Mouse (Mus musculus) liver, adult 2 months (tissue): Measurements from ENCODE around the gene Hook2. TPM values are rescaled to one million over a fixed set of nuclear protein-coding genes. Genes with fewer than 3 reads are reported as not detected.

Experiments used
- DNase-seq: peaks from one replicate; pipeline ENCODE4 v3.0.0-alpha.2; 2011; ENCODE audit warnings: low read depth, low spot score; ENCODE audit errors: extremely low read depth
- H3K27ac ChIP-seq: fragments of 200-500 bp; replicated peaks from 2 replicates; pipeline ENCODE4 v1.5.1; 2012; ENCODE audit warnings: low read depth, mild to moderate bottlenecking, control low read depth, inconsistent platforms, low read length; ENCODE audit not compliant: insufficient read depth
- H3K27me3 ChIP-seq: fragments of 200-500 bp; 2 replicates; pipeline ENCODE4 v1.6.1; 2012; ENCODE audit warnings: mild to moderate bottlenecking, moderate library complexity, low read length, inconsistent platforms; ENCODE audit not compliant: control insufficient read depth, insufficient read depth
- H3K36me3 ChIP-seq: fragments of 200-500 bp; 2 replicates; pipeline ENCODE4 v1.6.1; 2012; ENCODE audit warnings: low read length, inconsistent platforms; ENCODE audit not compliant: control insufficient read depth, insufficient read depth
- H3K4me1 ChIP-seq: fragments of 200-500 bp; 2 replicates; pipeline ENCODE4 v1.6.1; 2011; ENCODE audit warnings: low read length; ENCODE audit not compliant: control insufficient read depth, insufficient read depth
- H3K4me3 ChIP-seq: fragments of 200-500 bp; 2 replicates; pipeline ENCODE4 v1.5.1; 2011; ENCODE audit warnings: low read depth, mild to moderate bottlenecking, control low read depth, low read length, moderate library complexity; ENCODE audit not compliant: insufficient read depth
- H3K79me2 ChIP-seq: fragments of 200-500 bp; 2 replicates; pipeline ENCODE4 v1.6.1; 2012; ENCODE audit warnings: inconsistent platforms, mild to moderate bottlenecking, low read length, moderate library complexity; ENCODE audit not compliant: control insufficient read depth, insufficient read depth
- H3K9ac ChIP-seq: fragments of 200-500 bp; 2 replicates; pipeline ENCODE4 v1.6.1; 2012; ENCODE audit warnings: low read depth, mild to moderate bottlenecking, control low read depth, inconsistent platforms, low read length
- CTCF ChIP-seq: fragments of 200-500 bp; IDR thresholded peaks from 2 replicates; pipeline ENCODE4 v1.5.1; 2011; ENCODE audit warnings: low read depth, low read length, control low read depth
- POLR2A ChIP-seq: fragments of 200-500 bp; IDR thresholded peaks from 2 replicates; pipeline ENCODE4 v1.6.1; 2011; ENCODE audit warnings: low read length, control low read depth; ENCODE audit not compliant: insufficient read depth; ENCODE audit errors: extremely low read depth
- WGBS: fragments of 180-500 bp; shearing (Covaris S2); methylation state at CpG from one replicate; pipeline ENCODE4 v1.1.7; 2018; 5-methylcytosine and 5-hydroxymethylcytosine counted together
- polyA plus RNA-seq: library from polyadenylated mRNA; depleted of rRNA; stranded (reverse); fragments of >200 nt; gene quantifications from 2 replicates; pipeline ENCODE4 v1.2.3, GENCODE M21; 2012
- total RNA-seq: library from RNA; depleted of rRNA; stranded (reverse); fragments of >200 nt; gene quantifications from 2 replicates; pipeline ENCODE4 v1.2.3, GENCODE M21; 2014

Gene Hook2
- total and polyA plus RNA-seq, 2 experiments: 12.4 to 12.5 TPM

DNA sequence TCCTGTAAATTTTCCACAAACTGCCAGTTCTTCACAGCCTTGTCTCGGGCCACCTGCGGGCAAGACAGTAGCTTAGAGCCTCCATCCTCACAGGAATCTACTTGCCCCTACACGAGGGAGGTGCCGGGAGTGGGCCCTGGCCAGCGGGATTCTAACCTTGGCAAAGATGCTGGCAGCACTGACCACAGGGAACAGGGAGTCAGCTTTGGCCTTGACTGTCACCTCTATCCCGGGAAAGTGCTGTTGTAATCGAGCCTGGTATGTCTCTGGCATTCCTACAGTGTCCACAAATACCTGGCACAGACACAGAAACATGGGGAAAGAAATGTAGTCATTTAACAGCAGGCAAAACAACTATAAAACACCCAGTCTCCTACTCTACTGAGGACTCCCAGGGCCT is 30.6 kb upstream of the Hook2 start:
- peak; percentile 93 for DNase-seq
- 37% methylated on average over 7 of the region's 7 CpGs for WGBS
- TF ChIP-seq POLR2A (no peak), CTCF (no peak)
- H3K9ac ChIP-seq: peak overlapping the region; percentile 60
- no peaks in the 10 kb centered on the region for H3K79me2 ChIP-seq
- H3K4me1 ChIP-seq: peaks cover 7% of the 10 kb centered on the region; the same call in 1 of the 2 replicates
- H3K4me3 ChIP-seq: no peak overlapping the region
- no peaks in the 10 kb centered on the region for H3K36me3 ChIP-seq
- peak overlapping the region; percentile 82 for H3K27ac ChIP-seq
- no peaks in the 10 kb centered on the region for H3K27me3 ChIP-seq

DNA sequence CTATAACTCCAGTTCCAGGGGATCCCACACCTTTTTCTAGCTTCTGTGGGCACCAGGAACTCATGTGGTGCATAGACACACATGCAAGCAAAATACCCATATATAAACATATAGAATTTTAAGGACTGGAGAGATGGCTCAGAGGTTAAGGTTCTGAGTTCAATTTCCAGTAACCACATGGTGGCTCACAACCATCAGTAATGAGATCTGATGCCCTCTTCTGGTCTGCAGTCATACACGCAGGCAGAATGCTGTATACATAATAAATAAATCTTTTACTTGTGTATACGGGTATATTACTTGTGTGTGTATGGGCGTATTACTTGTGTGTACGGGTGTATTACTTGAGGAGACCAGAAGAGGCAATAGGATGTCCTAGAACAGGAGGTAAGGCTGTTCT is 26.5 kb upstream of the Hook2 start:
- Histone ChIP-seq H3K27me3 (no peaks in the 10 kb centered on the region), H3K9ac (no peak overlapping the region), H3K4me1 (peaks cover 15% of the 10 kb centered on the region), H3K79me2 (no peaks in the 10 kb centered on the region), H3K36me3 (no peaks in the 10 kb centered on the region), H3K27ac (no peak overlapping the region), H3K4me3 (no peak overlapping the region)
- DNase-seq: no peak
- TF ChIP-seq CTCF (no peak), POLR2A (no peak)
- 82% methylated on average over 4 of the region's 4 CpGs for WGBS

GRCm38 (mm10) chr8:84965731-84966291 is 24.6 kb upstream of the Hook2 start:
- peak; percentile 94 for DNase-seq
- H3K27ac ChIP-seq: peak overlapping the region; percentile 51

DNA sequence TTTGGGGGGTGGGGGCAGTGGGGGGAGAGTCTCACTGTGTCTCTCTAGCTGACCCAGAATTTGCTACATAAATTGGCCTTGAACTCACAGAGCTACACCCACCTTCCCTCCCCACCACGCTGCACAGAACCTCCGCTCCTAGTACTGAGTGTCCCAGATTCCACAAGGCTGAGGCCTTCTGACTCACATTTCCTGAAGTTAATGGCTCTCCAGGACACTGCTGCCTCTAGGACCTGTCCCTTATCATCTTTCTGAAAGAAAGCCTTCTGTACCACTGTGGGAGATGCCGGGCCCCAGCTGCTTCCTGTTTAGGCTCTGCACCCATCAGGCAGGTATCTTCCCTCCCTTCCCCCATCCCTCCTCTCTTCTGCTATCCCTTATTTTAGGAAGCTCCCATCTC is 23.8 kb upstream of the Hook2 start:
- H3K4me1 ChIP-seq: peaks cover 14% of the 10 kb centered on the region
- whole genome bisulfite sequencing: 34% methylated on average over 3 of the region's 3 CpGs
- no peaks in the 10 kb centered on the region for H3K79me2 ChIP-seq
- no peak for DNase-seq
- H3K36me3 ChIP-seq: peaks cover under 1% of the 10 kb centered on the region; the same call in 1 of the 2 replicates
- H3K27ac ChIP-seq: no peak overlapping the region
- TF ChIP-seq POLR2A: no peak
- TF ChIP-seq CTCF: no peak
- H3K4me3 ChIP-seq: no peak overlapping the region
- H3K27me3 ChIP-seq: no peaks in the 10 kb centered on the region
- H3K9ac ChIP-seq: no peak overlapping the region

More at GRCm38 (mm10) chr8:84965731-84966291, 24.6 kb upstream of the Hook2 start:
- Histone ChIP-seq H3K4me3 (peak overlapping the region; percentile 69), H3K36me3 (no peaks in the 10 kb centered on the region), H3K27me3 (no peaks in the 10 kb centered on the region), H3K4me1 (peaks cover 14% of the 10 kb centered on the region), H3K9ac (peak overlapping the region; percentile 61), H3K79me2 (no peaks in the 10 kb centered on the region)
- peak; percentile 48; the same call in 1 of the 2 replicates for TF ChIP-seq POLR2A
- no peak for TF ChIP-seq CTCF
- WGBS: under 1% methylated on average over 41 of the region's 41 CpGs

- no peak overlapping the region for H3K9ac ChIP-seq
- H3K4me1 ChIP-seq: peaks cover 14% of the 10 kb centered on the region
- peaks cover 3% of the 10 kb centered on the region for H3K36me3 ChIP-seq
- H3K4me3 ChIP-seq: no peak overlapping the region
- TF ChIP-seq CTCF (no peak), POLR2A (no peak)
- no peak overlapping the region for H3K27ac ChIP-seq
- no peaks in the 10 kb centered on the region for H3K27me3 ChIP-seq
- no peak for DNase-seq
- no peaks in the 10 kb centered on the region for H3K79me2 ChIP-seq
- 95% methylated on average over 13 of the region's 13 CpGs for WGBS
These were observed 22.7 kb upstream of the Hook2 start for GRCm38 (mm10) chr8:84967532-84968304.

- Histone ChIP-seq H3K36me3 (peaks cover 3% of the 10 kb centered on the region), H3K4me3 (no peak overlapping the region; the same call in 1 of the 2 replicates), H3K27me3 (no peaks in the 10 kb centered on the region), H3K79me2 (no peaks in the 10 kb centered on the region), H3K4me1 (peaks cover 18% of the 10 kb centered on the region), H3K9ac (peak overlapping the region; percentile 21; the same call in 1 of the 2 replicates), H3K27ac (peak overlapping the region; percentile 79)
- DNase-seq: peak; percentile 35
- WGBS: 18% methylated on average over 2 of the region's 2 CpGs
- TF ChIP-seq CTCF: no peak
- TF ChIP-seq POLR2A: no peak
These were observed 21.8 kb upstream of the Hook2 start for GRCm38 (mm10) chr8:84968650-84969049.
